Mouse (Mus musculus): ENCODE measurements at regions not wholly inside any gene's neighbourhood (a gene's known extent, or its start where the extent isn't known, plus 50 kb on each side); places are given as distances from the start of the nearest gene placed in this dataset.

- intact Hi-C loops (cut with DNase I) = no loop called here
- H3K27ac ChIP-seq = no peak overlapping the region
- no peak for TF ChIP-seq CTCF (IDR thresholded peaks at IDR 0.05)
- no peak for DNase-seq
- no peak overlapping the region for H3K4me3 ChIP-seq
Observed at GRCm38 (mm10) chr12:27669542-27669941, 327.2 kb upstream of the Sox11 start.

GRCm38 (mm10) chr12:27666456-27666855, 324.1 kb upstream of the Sox11 start:
- intact Hi-C loops (cut with DNase I) = no loop called here
- no peak for DNase-seq
- Histone ChIP-seq H3K4me3 (no peak overlapping the region), H3K27ac (no peak overlapping the region)
- no peak for TF ChIP-seq CTCF (IDR thresholded peaks at IDR 0.05)

- Histone ChIP-seq H3K4me3 (no peak overlapping the region), H3K27ac (no peak overlapping the region)
- TF ChIP-seq CTCF (IDR thresholded peaks at IDR 0.05) = no peak
- DNase-seq = no peak
- intact Hi-C loops (cut with DNase I) = no loop called here
Observed at GRCm38 (mm10) chr12:27663126-27663525, 320.8 kb upstream of the Sox11 start.

DNA sequence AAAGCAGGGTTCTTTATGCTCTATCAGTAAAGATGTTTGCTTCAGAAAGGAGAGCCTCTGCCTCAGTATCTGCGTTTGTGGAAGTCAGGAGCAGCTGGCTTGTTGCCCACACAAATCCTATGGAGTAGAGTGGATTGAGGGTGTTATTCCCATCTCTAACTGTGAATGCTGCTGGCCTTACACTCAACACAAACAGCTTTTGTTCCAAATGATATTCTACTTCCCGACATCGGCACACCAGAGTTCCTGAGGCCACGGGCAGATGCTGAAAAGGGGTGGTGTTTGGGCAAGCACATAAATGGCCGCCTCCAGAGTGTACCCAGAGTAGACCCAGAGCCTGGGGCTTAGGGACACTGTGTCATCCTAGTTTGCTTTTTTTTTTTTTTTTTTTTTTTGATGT, 320.3 kb upstream of the Sox11 start:
- DNase-seq = no peak
- no peak overlapping the region for H3K27ac ChIP-seq
- no peak overlapping the region for H3K4me3 ChIP-seq
- TF ChIP-seq CTCF (IDR thresholded peaks at IDR 0.05) = no peak
- intact Hi-C loops (cut with DNase I) = no loop called here

GRCm38 (mm10) chr12:27657536-27657935, 315.2 kb upstream of the Sox11 start:
- intact Hi-C loops (cut with DNase I) = no loop called here
- DNase-seq = peak; percentile 47
- H3K4me3 ChIP-seq = no peak overlapping the region
- H3K27ac ChIP-seq = no peak overlapping the region
- TF ChIP-seq CTCF (IDR thresholded peaks at IDR 0.05) = no peak

DNA sequence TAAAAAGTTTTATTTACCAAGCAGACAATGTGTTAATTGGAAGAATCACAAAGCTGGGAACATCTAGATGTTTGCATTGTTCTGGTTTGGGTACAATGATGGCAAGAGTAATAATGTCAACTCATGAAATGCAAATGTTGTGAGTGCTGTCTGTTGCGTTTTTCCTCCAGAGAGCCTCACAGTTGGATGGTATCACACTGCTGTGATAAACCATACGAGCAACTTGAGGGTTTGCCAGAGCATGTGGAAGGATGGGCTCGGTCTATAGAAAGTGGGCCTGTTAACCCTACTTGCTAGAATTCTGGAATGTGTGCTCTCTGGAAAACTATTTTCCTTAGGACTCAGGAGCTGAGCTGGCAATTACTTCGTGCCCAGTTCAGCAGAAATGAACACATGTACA, 311.2 kb upstream of the Sox11 start:
- H3K27ac ChIP-seq = no peak overlapping the region
- DNase-seq = no peak
- no peak overlapping the region for H3K4me3 ChIP-seq
- intact Hi-C loops (cut with DNase I) = no loop called here
- no peak for TF ChIP-seq CTCF (IDR thresholded peaks at IDR 0.05)

DNA sequence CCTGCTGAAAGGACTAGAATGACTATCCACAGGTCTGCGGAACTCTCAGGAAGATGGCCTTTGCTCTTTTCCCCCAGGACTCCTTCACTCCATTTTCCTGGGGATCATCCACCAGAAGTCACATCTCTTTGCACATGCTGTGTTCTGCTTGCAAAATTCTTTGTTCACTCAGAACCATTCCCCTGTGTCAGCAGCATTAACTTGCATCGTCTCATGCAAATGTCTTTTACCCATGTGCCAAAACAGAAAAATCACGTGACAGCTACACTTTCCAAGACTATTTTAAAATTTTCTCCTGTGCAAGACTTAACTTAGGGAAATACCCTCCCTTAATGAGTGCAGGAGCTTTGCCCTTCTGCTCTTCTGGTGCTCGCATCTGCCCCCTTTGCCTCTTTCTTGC, 306.2 kb upstream of the Sox11 start:
- intact Hi-C loops (cut with DNase I) = no loop called here
- Histone ChIP-seq H3K4me3 (no peak overlapping the region), H3K27ac (no peak overlapping the region)
- TF ChIP-seq CTCF (IDR thresholded peaks at IDR 0.05) = no peak
- DNase-seq = no peak

- TF ChIP-seq CTCF (IDR thresholded peaks at IDR 0.05) = no peak
- Histone ChIP-seq H3K27ac (no peak overlapping the region), H3K4me3 (no peak overlapping the region)
- DNase-seq = no peak
- intact Hi-C loops (cut with DNase I) = no loop called here
Observed at GRCm38 (mm10) chr12:27646497-27647307, 304.3 kb upstream of the Sox11 start.

DNA sequence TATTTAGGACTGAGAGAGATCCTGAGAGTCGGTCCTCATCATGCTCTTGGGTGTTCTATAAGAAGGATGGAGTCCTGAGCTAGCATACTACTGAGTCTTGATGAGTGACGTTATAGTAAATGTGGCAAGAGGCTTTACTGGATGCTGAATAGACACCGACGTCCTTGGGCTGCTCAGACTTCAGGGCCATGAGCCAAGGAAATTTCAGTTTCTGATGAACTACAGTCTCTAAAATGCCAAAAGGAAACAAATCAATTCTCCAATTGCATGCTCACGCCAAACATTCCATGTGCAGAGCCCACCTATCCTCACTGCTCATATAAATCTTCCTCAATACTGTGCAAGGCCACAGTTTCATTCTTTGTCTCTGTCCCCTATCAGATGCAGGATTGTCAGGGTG, 277.2 kb upstream of the Sox11 start:
- DNase-seq = no peak
- TF ChIP-seq CTCF (IDR thresholded peaks at IDR 0.05) = no peak
- intact Hi-C loops (cut with DNase I) = no loop called here
- no peak overlapping the region for H3K27ac ChIP-seq
- H3K4me3 ChIP-seq = no peak overlapping the region

DNA sequence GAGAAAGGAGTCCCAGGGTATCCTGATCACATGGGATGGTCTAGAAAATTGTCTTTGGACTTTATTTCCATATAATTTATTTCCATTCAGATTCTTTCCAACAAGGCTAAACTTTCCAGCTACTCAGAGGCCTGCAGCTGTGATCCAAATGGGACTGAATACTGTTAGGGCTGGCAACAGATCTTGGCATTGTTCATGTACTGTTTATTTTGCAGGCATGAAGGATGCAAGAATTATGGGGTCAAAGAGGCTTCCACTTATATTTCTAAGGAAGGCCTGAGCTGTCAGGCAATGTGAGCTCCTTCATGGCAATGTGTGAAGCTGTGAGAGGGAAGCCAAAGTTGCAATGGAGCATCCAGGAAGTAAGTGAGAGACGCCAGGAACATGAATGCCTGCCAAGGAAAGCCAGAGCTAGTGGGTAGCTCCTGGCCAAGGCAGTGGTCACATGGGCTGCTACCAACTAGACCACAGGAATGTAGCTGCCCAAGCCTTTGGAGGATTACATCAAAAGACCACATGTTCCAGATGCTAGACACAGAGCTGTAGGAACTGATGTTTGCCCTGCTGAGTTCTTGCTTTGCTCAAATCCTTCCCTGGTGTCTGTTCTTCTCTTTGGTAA, 261.8 kb upstream of the Sox11 start:
- peak; percentile 29 for DNase-seq
- no peak overlapping the region for H3K27ac ChIP-seq
- no peak overlapping the region for H3K4me3 ChIP-seq
- no peak for TF ChIP-seq CTCF (IDR thresholded peaks at IDR 0.05)
- intact Hi-C loops (cut with DNase I) = no loop called here

DNA sequence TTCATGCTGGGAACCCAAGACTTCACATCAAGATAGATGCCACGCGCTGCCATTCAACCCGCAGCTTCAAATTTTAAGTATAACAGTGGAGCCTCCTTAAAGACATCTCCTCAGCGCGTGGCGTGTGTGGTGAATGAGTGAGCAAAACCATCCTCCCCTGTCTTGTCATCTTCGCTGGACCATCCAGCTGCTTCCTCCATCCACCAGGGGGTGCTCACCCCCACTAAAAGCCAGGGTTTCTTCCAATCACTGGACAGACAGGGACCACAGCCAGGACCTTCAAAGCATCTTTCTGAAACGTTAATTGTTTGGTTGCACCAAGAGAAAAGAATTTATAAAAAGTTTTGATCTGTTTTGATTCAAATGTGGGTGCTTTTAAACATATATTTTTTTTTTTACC, 256.8 kb upstream of the Sox11 start:
- peak; percentile 34 for DNase-seq
- H3K4me3 ChIP-seq = no peak overlapping the region
- peak; percentile 74 for TF ChIP-seq CTCF (IDR thresholded peaks at IDR 0.05)
- intact Hi-C loops (cut with DNase I) = loop anchor here (2.0 kb wide), 1 partner anchor 834 kb away; no protein-coding TSS in a partner anchor
- H3K27ac ChIP-seq = no peak overlapping the region

DNA sequence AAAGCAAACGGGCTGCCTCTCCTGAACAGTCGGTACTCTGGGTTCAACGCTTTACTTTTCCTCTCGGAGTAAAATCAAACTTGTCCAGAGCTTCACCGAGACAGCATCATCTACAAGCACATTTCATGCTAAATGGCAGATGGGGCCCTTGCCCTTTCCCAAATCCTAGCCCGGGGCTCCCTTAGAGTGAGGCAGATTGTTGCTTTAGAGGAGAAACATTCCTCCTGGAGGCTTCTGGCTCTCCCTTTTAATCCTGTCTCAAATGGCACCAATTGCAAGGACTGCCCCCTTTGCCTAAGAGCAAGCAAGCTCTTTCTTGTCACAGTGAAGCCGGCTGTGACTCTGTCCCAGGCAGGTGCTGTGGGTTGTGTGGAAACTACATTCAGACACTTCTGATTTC, 255.5 kb upstream of the Sox11 start:
- H3K27ac ChIP-seq = no peak overlapping the region
- intact Hi-C loops (cut with DNase I) = loop anchor here (2.0 kb wide), 1 partner anchor 835 kb away; no protein-coding TSS in a partner anchor
- no peak for DNase-seq
- H3K4me3 ChIP-seq = no peak overlapping the region
- TF ChIP-seq CTCF (IDR thresholded peaks at IDR 0.05) = no peak

- DNase-seq = no peak
- intact Hi-C loops (cut with DNase I) = no loop called here
- Histone ChIP-seq H3K27ac (no peak overlapping the region), H3K4me3 (no peak overlapping the region)
- TF ChIP-seq CTCF (IDR thresholded peaks at IDR 0.05) = no peak
Observed at GRCm38 (mm10) chr12:27597322-27597721, 254.9 kb upstream of the Sox11 start.

DNA sequence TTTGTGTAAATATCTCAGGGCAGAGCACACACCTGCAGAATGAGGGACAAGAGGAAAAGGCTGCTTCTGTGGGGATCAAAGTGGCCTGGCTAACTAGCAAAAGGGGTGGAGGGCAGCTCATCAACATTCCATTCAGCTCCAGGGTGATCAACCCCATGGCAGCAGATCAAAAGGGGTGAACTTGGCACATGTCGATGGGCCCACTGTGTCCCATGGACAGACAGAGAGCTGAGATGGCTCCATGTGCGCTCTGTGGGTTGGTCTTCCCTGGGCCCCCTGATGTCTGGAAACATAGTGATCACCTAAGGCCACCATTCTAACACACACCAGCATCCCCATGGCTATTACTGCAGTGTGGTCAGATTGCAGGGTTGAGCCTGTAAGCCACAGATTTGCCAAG, 253.2 kb upstream of the Sox11 start:
- Histone ChIP-seq H3K4me3 (no peak overlapping the region), H3K27ac (no peak overlapping the region)
- intact Hi-C loops (cut with DNase I) = no loop called here
- no peak for TF ChIP-seq CTCF (IDR thresholded peaks at IDR 0.05)
- no peak for DNase-seq

All from gastrocnemius, adult 2 months (tissue).